Mouse (Mus musculus) C2C12 (cell line): ENCODE measurements around the gene BC028528. TPM values are rescaled to one million over a fixed set of nuclear protein-coding genes. Genes with fewer than 3 reads are reported as not detected.

ENCODE experiments used
- H3K27me3 ChIP-seq: one replicate; pipeline ENCODE4 v1.6.1; 2011; ENCODE audit not compliant: control insufficient read depth, insufficient read depth, insufficient read length
- H3K36me3 ChIP-seq: one replicate; pipeline ENCODE4 v1.6.1; 2011; ENCODE audit not compliant: control insufficient read depth, insufficient read depth
- H3K4me3 ChIP-seq: one replicate; pipeline ENCODE4 v1.5.1; 2011; ENCODE audit warnings: mild to moderate bottlenecking, control low read depth; ENCODE audit not compliant: poor library complexity, insufficient read depth, severe bottlenecking
- H3K79me2 ChIP-seq: one replicate; pipeline ENCODE4 v1.6.1; 2011; ENCODE audit not compliant: control insufficient read depth, insufficient read depth
- H3K79me3 ChIP-seq: one replicate; pipeline ENCODE4 v1.6.1; 2011; ENCODE audit warnings: low read depth, control low read depth
- H3ac ChIP-seq: one replicate; pipeline ENCODE3; 2011; ENCODE audit warnings: low read depth; ENCODE audit not compliant: control insufficient read depth, insufficient read length
- CEBPB ChIP-seq: IDR thresholded peaks from one replicate; pipeline ENCODE4 v1.6.1; 2011; ENCODE audit warnings: low read depth, mild to moderate bottlenecking, control low read depth, moderate library complexity
- CTCF ChIP-seq: IDR thresholded peaks from one replicate; pipeline ENCODE4 v1.5.1; 2011; ENCODE audit not compliant: control insufficient read depth, insufficient read depth, insufficient read length
- FOSL1 ChIP-seq: IDR thresholded peaks from one replicate; pipeline ENCODE4 v1.8.0; 2011; ENCODE audit warnings: mild to moderate bottlenecking, low read length; ENCODE audit not compliant: poor library complexity, insufficient read depth, severe bottlenecking
- MAX ChIP-seq: IDR thresholded peaks from one replicate; pipeline ENCODE4 v1.6.1; 2011; ENCODE audit warnings: mild to moderate bottlenecking, control low read depth
- MYOD1 ChIP-seq: IDR thresholded peaks from one replicate; pipeline ENCODE4 v1.6.1; 2011; ENCODE audit warnings: low read depth; ENCODE audit not compliant: control insufficient read depth, insufficient read length
- MYOG ChIP-seq: IDR thresholded peaks from one replicate; pipeline ENCODE4 v1.6.1; 2011; ENCODE audit not compliant: control insufficient read depth, insufficient read length; ENCODE audit errors: extremely low read depth
- USF1 ChIP-seq: IDR thresholded peaks from one replicate; pipeline ENCODE4 v1.6.1; 2011; ENCODE audit warnings: low read depth, mild to moderate bottlenecking, control low read depth, moderate library complexity
- polyA plus RNA-seq: library from polyadenylated mRNA; unstranded; fragments of >200 nt; fragmentation: generic; extraction: Trizol; gene quantifications from one replicate; pipeline ENCODE4 v1.2.1, GENCODE M21; 2012; ENCODE audit warnings: missing spikeins

Gene BC028528
- polyA plus RNA-seq, 1 experiment = 8.7 TPM

- no peak for TF ChIP-seq MYOD1
- no peak for TF ChIP-seq USF1
- peaks cover 65% of the 10 kb centered on the region for H3K79me2 ChIP-seq
Measured at GRCm38 (mm10) chr3:95932157-95932556, 40.4 kb upstream of the BC028528 start.

DNA sequence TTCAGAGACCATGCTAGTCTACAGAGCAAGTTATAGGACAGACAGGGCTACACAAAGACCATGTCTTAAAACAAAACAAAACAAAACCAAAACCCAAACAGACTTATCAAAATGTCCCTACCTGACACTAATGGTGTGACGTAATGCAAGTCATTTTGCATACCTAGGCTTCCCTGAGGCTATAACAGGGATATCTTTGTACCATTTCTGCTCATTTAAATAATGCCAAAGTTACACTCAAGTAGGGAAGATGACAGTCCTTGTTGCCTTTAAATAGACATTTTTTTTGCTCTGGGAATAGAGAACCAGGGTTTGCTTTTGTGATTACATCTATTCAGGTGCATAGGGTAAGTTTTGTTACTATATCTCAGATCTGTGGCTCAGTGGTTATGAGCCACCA, 39.7 kb upstream of the BC028528 start:
- TF ChIP-seq USF1 (no peak), CTCF (no peak), MYOG (no peak), MYOD1 (no peak), FOSL1 (no peak), CEBPB (no peak), MAX (no peak)
- Histone ChIP-seq H3K79me2 (peaks cover 60% of the 10 kb centered on the region), H3K4me3 (no peak overlapping the region)

More at GRCm38 (mm10) chr3:95932157-95932556, 40.4 kb upstream of the BC028528 start:
- H3K4me3 ChIP-seq = no peak overlapping the region
- peaks cover 50% of the 10 kb centered on the region for H3K79me3 ChIP-seq
- peaks cover 37% of the 10 kb centered on the region for H3K36me3 ChIP-seq
- H3K27me3 ChIP-seq = no peaks in the 10 kb centered on the region
- H3ac ChIP-seq = no peak overlapping the region

GRCm38 (mm10) chr3:95930471-95930789, 38.6 kb upstream of the BC028528 start:
- Histone ChIP-seq H3K79me3 (peaks cover 50% of the 10 kb centered on the region), H3K79me2 (peaks cover 60% of the 10 kb centered on the region), H3K36me3 (peaks cover 27% of the 10 kb centered on the region), H3K27me3 (no peaks in the 10 kb centered on the region), H3K4me3 (peak overlapping the region; percentile 95), H3ac (peak overlapping the region; percentile 96)
- no peak for TF ChIP-seq MYOD1
- no peak for TF ChIP-seq CTCF
- no peak for TF ChIP-seq CEBPB
- TF ChIP-seq USF1 = no peak
- TF ChIP-seq MAX = no peak
- no peak for TF ChIP-seq MYOG
- TF ChIP-seq FOSL1 = no peak

More for the DNA sequence above, 39.7 kb upstream of the BC028528 start:
- Histone ChIP-seq H3K79me3 (peaks cover 50% of the 10 kb centered on the region), H3K27me3 (no peaks in the 10 kb centered on the region), H3ac (no peak overlapping the region), H3K36me3 (peaks cover 30% of the 10 kb centered on the region)

DNA sequence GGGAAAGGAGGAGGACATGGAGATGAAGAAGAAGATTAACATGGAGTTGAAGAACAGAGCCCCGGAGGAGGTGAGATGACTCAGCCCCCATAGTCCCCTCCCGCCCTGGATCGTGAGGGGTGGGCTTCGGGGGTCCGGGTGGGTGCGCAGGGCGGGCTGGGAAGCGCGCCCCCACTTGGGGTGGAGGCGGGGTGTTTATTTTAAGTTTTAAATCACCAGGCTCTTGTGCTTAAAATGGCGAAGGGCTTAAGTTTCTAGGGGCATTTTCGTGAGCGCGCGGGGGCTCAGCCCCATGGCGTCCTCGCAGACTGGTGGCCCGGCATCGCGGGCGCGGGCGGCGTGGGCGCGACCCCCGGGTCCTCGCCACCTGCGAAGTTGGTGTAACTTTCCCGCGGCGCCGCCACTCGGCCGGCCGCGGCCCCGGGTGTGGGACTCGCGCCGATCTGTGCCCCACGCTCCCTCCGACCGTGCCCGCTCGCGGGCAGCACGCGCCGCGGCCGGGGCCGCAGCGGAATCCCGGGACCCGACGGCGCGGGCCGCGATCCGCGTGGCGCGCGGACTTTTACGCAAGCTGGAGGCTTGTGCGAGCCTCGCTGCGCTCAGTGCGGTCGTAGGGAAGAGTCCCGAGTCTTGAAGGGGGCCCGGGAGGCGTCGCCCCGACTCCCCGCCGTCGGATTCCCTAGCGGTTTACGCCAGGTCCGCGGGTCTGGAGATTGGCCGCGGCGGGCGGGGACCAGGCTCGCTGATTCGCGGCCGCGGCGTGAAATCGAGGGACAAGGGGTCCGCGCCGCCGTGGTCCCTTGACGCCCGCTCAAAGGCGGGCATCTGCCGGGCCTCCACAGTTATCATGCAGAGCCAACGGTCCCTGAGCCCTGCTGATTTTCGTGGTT, 38.0 kb upstream of the BC028528 start:
- Histone ChIP-seq H3K27me3 (no peaks in the 10 kb centered on the region), H3K79me2 (peaks cover 57% of the 10 kb centered on the region), H3ac (peak overlapping the region; percentile 96), H3K36me3 (peaks cover 21% of the 10 kb centered on the region), H3K4me3 (peak overlapping the region; percentile 95), H3K79me3 (peaks cover 50% of the 10 kb centered on the region)
- TF ChIP-seq FOSL1 = no peak
- TF ChIP-seq MAX = no peak
- no peak for TF ChIP-seq MYOG
- TF ChIP-seq MYOD1 = no peak
- TF ChIP-seq CTCF = no peak
- no peak for TF ChIP-seq CEBPB
- no peak for TF ChIP-seq USF1

DNA sequence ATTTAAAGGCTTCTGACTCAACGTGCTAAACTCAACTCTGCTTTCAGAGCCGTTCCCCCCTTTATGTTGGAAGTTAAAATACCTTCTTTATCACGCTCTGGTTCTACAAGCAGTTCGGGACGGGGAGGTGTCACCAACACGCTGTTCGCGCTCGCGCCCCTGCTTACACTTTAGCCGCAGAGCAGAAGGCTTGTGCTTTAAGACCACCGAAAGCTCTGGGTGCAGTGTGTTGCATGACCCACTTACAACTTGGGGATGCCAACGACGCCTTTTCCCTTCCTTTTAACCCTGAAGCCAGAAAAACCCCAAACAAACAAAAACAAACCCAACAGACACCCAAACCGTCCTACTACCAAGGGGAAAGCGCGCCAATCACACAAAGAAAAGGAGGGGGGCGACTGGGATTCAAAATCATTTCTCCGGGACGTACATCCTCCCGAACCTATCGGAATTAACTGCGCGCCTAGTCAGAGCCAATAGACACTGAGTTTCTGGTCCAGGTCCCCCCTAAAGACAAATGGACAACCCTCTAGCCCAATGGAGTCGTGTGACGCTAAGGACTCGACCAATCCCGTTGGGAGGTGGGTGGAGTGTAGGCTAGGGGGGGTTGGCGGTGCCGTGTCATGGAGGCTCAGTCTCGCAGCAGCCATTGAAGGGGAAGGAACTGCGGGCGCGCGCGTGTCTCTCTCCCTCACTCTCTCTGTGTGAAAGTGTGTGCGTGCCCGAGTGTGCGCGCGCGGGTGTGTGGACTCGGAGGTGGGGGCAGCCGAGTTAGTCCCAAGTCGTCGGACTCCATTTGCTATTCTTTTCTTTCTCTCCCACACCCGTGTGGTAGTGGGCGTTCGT, 37.1 kb upstream of the BC028528 start, which contains the start of gene Anp32e:
Gene Anp32e (plus strand): TSS at position 589 of the 846 bp plus-strand sequence.
- Histone ChIP-seq H3K27me3 (no peaks in the 10 kb centered on the region), H3K36me3 (peaks cover 11% of the 10 kb centered on the region), H3K4me3 (peak within 1 kb of the TSS; percentile 95), H3ac (peak within 1 kb of the TSS; percentile 96), H3K79me2 (peaks cover 48% of the 10 kb centered on the region), H3K79me3 (peaks cover 43% of the 10 kb centered on the region)
- TF ChIP-seq MYOD1 = no peak
- TF ChIP-seq CEBPB = no peak
- no peak for TF ChIP-seq CTCF
- TF ChIP-seq FOSL1 = no peak
- TF ChIP-seq MYOG = no peak
- peak; percentile 4 for TF ChIP-seq MAX
- TF ChIP-seq USF1 = no peak

DNA sequence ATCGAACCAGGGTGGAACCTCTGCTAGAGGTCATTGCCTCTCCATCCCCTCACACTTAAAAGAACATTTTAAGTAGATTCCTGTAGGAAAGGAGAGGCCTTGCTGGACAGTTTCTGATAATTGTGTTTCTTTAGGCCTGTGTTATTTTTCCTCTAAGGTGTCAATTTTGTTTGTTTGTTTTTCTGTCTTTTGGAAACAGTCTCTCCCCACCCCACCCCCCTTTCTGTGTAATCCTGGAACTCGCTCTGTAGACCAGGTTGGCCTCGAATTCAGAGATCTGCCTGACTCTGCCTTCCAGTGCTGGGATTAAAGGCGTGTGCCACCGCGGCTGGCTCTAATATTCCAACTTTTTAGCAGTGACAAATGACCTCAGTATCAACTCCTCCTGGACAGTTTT, 36.5 kb upstream of the BC028528 start:
- H3K36me3 ChIP-seq = peaks cover 5% of the 10 kb centered on the region
- peak overlapping the region; percentile 26 for H3K4me3 ChIP-seq
- H3ac ChIP-seq = peak overlapping the region; percentile 73
- H3K79me3 ChIP-seq = peaks cover 37% of the 10 kb centered on the region
- no peaks in the 10 kb centered on the region for H3K27me3 ChIP-seq
- no peak for TF ChIP-seq CTCF
- TF ChIP-seq MAX = no peak
- no peak for TF ChIP-seq MYOD1
- TF ChIP-seq USF1 = no peak
- TF ChIP-seq CEBPB = no peak
- TF ChIP-seq FOSL1 = no peak
- no peak for TF ChIP-seq MYOG
- peaks cover 42% of the 10 kb centered on the region for H3K79me2 ChIP-seq
